Mouse (Mus musculus): Measurements from ENCODE around the gene Frmd4a.

The Frmd4a gene

DNA sequence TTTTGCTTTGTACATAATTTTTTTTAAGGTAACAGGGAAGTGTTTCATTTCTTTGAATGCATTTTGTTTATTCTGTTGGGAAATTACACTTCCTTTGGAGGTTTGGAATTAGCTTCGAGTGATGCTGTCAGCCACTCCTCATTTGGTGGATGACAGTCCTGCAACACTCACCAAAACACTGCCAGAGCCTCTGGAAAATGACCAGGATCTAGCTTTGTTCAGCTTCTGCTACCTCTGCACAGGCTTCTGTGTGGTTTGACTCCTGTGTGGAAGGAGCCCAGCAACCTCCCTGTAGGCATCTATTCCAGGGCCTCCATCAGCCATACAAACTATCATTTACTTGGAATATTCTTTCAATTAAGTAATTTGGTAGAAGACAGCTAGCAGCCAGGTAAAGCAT, 323.6 kb downstream of the Frmd4a start:
- DNase-seq: no peak

DNA sequence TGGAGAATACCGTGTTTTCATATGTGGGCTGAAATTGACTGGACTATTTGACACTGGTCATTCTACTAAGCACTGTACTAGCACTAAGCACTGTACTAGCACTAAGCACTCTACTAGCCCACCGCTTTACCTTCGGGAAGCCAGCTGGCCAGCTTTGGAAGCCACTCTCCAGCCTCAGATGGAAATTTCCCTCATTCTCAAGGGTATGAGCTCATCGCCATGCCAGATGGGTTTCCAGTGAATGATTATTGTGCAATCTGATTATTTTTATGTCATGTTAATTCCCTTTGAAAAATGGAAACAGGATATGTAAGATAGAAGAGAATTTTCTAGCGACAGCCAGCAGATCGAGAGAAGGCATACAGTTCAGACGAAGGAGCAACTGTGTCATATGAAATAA, 324.5 kb downstream of the Frmd4a start:
- no peak for DNase-seq

DNA sequence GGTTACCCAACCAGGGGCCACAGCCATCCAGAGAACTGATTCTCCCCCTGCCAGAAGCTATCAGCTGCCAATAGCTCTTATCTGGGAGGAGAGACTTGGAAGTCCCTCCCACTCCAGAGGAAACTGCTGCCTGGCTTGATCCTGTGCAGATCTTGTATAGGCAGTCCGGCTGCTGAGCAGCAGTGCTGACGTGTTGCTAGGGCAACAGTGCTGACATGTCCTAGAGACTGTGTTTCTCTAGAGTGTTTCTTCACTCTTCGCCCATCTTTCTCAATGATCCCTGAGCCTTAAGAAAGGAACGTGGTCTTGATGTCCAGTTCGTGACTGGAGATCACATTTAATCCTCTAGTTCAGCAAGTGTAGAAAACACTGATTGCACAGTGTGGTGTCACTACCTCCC, 326.9 kb downstream of the Frmd4a start:
- DNase-seq: no peak

DNA sequence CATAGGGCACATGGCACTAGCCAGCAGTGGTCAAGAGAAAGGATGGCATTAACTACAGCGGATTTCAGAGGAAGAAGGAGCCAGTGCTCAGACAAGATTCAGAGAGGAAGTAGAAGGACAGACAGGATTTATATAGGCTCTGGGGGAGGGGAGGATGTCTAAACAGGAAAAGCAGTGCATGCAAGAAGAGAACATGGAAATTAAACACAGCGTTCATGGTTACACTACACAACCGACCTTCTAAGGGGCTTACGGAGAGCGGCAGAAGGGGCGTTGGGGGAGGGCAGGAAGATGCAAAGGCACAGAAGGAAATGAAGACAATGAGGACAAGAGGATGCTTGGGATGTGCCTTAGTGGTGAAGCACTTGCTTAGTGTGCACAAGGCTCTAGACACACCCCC, 328.7 kb downstream of the Frmd4a start:
- DNase-seq: no peak

DNA sequence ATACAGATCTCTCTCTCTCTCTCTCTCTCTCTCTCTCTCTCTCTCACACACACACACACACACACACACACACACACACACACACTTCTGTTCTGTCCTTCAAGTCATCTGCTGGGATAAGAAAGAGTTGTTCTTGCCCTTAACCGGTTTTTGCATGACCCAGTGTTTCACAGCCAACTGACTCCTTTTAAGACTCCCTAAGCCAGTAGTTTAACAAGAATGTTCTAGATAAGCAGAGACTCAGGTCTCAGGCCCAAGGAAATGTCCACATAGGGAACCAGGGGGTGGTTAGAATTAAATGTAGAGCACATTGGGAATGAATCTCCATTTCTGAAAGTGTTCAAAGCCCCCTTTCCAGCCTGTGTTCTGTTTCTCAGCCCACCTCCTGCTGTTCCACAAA, 329.4 kb downstream of the Frmd4a start:
- DNase-seq: no peak

DNA sequence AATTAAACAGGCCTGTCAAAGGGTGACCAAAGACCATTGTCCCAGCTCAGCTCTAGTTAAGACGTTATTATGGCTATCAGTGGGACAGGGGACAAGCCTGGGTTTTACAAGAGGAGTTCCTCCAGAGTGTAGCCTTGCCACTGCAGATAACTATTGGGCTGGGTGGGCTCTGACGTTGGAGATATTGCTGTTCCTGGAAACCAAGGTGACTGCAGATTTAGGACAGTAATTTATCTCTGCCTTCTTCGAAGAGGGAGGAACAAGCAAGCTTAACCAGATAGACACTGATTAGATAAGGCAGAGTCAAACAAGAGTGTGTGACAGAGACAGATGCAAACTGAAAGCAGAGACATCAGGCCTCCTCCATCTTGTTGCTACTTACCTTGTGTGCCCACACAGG, 330.3 kb downstream of the Frmd4a start:
- no peak for DNase-seq

DNA sequence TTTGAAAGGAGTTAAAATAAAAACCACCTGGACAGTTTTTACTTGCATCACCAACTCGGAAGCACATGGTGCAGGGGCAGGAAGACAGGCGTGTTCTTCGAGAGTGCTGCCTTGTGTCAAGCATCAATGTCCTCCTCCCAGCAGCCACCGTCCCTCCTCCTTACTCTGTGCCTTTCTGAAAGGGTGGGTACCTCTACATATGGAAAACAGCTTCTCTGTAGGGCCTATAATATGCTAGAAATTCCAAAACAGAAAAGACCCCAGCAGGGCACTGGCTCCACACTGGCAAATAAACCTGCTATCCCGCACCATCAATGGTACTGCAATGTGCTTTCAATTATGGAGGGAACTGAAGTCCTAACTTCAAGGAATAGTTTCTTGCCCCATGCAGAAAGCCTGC, 331.0 kb downstream of the Frmd4a start:
- DNase-seq: no peak

DNA sequence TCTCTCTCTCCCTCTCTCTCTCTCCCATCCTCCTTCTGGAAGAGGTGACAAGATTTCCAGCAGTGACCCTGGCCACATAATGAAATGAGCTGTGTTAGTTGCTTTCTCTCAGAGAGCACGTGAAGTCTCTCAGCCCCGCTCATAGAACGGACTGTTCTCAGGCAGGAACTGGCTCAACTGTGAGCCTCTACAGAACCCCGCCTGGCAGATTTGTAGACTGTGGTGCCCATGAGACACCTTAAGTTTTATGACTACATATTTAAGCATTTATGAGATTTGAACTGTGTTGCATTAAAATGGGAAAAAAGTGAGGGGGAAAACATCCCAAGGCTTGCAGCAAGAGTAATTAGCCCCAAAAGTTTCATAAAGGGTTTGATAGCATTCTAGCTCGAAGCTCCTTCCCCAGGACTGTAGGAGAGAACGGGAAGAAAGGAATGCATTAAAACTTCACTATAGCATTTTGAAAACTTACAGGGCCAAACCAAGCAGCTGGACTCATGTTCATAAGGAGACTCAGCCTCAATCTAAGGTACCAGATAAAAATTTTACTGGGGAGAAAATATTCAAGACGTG, 339.4 kb downstream of the Frmd4a start:
- no peak for DNase-seq

DNA sequence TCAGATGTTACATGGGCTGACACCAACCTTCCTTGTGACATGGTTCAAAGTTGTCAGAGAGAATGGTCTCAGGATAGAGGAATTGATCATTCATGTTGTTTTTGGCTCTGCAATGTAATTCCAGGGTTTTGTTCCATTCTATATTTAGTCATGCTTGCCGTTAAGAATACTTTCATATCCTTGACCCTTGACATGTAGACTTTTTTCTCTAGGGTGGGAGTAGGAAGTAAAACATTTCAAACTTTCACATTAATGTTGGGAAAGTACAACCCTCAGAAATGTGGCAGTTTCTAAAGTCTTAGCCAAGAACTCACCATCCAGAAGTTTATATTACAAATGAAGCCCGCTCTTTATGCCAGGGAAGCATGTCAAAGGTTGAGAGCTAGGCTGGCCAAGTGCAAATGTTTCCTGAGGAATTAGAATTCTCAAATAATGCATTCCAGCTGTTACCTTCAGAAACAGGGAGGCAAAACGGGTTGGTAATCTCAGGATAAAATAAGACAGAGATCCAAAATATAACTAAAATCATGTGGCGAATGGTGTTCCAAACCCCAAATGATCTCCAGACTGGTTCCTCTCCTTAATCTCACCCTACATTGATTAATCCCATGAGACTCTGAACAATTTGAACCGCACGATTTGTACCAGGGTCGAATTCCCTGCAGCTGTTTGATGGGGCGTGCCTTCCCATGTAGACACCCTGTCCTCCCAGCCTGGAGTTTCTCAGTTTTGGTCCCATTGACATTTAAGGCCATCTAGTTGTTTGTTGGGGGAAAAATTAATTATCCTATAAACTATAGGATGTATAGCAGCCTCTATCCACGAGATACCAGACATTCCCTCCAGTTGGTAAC, 344.7 kb downstream of the Frmd4a start:
- no peak for DNase-seq

DNA sequence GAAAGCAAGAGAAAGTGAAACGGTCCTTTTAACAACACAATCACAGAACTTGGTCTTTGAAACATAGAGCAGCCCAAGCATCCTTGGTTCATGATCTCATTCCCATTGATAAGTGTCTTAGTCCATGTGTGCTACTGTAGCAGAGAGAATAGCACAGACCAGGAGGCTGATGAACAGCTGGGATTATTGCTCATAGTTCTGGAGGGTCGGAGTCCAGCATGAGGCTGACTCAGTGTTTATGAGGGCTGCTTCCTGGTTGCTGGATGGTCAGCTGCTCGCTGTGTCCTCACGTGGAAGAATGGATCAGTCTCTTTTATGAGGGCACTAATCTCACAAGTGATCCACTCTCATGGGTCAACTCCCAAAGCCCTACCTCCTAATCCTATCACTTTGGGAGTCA, 347.4 kb downstream of the Frmd4a start:
- no peak for DNase-seq

DNA sequence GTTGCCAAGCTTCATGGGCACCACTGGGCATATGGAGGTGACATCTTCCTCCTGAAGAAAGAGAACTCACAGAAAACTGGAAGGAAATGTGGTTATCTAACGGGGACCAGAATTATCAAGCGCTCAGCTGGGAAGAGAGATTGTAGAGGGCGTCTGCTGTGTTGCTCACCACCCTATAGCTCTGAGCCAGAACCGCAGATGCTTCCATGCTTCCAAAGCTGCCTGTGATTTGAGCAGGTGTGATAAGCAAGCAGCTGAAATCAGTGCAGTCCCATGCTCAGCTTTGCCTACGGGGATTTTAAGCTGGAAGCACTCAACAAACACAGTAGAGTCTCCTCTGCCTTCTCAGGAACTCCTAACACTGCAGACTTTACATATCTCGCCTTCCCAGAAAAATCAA, 351.0 kb downstream of the Frmd4a start:
- no peak for DNase-seq

DNA sequence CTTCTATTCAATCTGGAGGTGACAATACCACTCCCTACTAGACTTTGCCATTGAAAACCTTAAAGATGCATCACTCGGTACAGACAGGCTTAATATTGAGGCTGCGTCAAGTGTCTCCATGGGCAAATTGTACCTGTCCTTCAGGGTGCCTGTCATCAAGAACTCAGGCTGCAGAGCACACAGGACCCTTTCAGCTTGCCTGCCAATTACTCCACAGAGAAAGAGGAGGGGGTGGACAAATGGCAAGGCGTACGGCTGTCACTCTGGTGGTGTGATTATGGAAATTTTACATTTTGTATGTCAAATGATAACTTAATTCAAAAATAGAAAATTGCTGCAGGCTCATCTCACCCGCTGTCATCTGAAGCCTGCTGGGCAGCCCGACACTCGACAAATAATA, 353.0 kb downstream of the Frmd4a start:
- no peak for DNase-seq

DNA sequence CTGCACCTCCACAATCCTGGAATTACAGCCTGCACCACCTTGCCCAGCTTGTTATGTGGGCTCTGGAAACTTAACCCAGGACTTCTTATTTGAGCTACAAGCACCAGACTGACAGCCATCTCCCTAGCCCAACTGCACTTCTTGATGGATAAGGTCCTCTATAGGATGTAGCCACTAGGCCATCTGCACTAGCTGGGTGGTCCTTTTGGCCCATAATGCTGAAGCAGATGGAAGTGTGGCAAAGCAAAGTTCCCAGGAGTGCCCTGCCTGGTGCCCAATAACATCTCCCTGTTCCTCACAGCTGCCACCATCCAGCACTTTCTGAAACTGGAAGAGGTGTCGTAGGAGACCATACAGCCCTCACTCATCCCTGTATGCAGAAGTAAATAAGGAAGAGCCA, 353.8 kb downstream of the Frmd4a start:
- no peak for DNase-seq

DNA sequence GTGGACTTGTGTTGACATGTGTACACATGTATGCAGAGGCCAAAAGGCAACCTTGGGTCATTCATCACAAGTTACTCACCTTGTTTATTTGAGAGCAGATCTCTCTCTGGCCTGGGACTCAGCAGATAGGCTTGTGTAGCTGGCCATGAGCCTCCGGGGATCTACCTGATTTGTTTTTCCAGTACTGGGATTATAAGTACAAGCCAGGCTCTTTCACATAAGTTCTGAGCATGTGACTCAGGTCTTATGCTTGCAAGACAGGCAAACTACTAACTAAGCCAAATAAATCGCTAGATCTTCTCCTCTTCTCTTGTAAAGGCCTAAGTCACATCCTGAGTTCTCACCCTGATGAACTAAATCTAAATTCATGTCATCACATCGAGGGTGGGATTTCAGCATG, 361.3 kb downstream of the Frmd4a start:
- no peak for DNase-seq

DNA sequence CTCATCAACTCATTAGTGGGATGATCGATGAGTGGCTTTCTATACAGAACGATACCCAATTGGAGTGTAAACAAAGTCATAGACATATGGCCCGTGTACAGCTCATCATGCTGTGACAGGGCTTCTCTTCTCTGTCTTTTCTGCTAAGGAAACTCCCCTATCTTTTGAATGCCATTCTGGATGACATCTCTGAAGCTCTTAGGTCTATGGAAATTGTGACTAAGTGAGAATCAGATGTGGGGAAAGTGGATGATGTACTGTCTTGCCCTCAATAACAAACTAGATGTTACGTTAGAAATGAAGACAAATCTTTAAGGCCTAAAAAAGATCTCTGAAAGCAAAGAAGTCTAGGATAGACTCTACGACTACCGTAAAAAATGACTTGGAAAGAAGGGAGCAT, 362.9 kb downstream of the Frmd4a start:
- no peak for DNase-seq

DNA sequence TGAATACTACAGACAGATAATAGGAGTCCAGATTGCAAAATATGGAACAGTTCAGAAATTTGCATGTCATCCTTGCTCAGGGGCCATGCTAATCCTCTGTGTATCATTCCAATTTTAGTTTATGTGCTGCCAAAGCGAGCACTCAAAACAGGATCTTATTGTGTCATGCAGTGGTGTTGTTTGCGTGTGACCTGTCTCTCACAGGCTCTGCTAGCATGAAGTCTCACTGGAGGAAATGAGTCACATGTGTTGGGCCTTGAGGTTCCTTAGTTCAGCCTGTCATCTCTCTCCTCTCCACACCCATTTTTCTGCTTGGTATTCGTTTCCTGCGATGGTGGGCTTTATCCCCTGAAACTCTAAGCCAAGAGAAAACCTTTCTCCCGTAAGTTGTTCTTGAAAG, 363.4 kb downstream of the Frmd4a start:
- no peak for DNase-seq

DNA sequence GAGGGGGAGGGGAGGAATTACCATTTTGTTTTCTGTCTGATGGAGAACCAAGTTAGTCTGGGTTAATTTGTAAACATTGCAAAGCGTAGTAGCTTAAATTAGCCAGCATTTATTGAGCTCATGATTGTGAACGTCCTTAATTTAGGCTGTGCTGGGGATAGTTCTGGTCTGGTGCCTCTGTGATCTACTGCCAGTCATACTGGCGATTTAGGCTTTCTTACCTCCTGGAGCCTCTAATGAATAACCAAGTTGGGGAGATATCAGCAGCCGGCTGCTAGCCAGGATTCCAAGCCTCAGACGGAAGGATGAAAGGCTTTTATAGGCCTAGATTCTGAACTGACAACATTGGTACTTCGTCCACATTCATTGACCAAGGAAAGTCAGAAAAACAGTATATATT, 369.0 kb downstream of the Frmd4a start:
- no peak for DNase-seq

DNA sequence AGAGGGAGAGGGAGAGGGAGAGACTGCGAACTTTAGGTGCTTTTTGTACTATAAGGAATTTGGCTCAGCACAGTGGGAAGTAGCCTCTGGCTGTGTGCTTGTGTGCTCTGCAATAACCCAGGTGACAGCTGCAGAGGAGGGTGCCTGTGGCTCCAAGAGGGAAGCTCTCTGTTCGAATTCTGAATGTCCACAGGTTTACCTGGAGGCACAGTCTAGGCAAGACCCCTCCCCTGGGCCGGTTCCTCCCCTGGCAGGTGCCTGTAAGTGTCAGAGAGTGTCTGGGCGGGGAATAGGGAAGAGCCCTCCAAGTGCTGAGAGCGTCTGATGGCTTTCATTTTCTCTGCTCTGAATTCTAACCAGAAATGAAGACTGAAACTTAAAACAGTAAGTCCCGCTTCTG, 371.8 kb downstream of the Frmd4a start:
- DNase-seq: no peak

DNA sequence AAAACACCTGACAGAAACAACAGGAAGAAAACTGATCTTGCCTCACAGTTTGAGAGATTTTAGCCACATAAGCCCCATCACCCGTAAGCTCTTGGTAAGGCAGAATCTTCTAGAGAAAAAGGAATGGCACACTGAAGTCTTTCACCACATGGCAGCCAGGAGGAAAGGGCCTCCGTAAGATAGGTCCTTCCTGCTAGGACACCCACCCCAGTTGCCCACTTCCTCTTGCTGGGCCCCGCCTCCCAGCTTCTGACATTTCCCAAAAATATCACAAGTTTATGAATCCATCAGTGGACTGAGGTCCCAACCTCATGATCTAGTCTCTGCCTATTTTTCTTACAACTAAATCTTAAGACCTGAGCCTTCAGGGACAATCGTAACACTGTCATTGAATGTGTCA, 373.6 kb downstream of the Frmd4a start:
- DNase-seq: no peak

DNA sequence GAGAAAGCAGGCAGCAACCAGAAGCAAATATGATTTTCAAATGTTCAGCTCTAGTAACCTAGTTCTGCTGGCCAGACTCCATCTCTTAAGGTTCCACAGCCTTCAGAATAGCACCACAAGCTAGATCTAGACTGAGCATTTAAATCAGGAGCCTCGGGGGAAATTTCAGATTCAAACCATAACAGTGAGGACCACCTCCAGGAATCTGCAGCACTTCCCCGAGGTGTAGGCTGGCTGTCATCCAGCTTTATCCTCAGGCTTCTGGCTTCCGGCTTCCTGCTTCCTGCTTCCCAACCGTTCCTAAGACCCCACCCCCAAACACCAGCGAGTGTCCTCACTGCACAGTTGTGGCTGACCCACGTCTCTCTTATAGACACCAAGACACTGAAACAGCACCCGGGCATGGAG, 374.2 kb downstream of the Frmd4a start:
- DNase-seq: no peak

DNA sequence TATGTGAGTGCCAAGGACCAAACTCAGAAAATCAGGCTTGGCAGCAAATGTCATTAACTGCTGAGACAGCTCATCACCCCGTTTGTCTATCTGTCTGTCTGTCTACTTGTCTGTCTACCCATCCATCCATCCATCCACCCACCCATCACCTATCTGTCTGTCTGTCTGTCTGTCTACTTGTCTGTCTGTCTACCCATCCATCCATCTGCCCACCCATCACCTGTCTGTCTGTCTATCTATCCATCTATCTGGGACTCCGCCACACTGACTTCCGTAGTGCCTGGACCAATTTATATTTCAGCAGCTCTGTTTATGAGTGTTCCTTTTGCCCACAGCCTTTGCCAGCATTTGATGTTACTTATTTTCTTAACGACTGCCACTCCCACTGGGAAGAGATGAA, 375.5 kb downstream of the Frmd4a start:
- no peak for DNase-seq

DNA sequence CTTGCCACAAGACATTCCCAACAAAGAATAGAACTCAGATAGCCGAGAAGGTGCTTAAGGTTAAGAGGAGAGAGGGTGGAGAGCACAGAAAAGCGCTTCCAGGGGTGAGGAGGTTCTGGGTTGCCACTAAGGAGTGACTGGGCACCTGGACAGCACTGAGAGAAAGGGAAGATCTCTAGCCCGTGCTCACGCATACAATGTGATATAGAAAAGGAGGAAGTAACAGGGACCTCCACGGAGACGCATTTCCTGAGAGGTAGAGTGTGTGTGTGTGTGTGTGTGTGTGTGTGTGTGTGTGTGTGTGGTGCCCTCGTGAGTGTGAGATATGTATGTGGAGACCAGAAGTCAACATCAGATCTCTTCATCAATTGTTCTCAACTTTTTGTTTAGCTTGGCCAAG, 377.1 kb downstream of the Frmd4a start:
- DNase-seq: no peak

DNA sequence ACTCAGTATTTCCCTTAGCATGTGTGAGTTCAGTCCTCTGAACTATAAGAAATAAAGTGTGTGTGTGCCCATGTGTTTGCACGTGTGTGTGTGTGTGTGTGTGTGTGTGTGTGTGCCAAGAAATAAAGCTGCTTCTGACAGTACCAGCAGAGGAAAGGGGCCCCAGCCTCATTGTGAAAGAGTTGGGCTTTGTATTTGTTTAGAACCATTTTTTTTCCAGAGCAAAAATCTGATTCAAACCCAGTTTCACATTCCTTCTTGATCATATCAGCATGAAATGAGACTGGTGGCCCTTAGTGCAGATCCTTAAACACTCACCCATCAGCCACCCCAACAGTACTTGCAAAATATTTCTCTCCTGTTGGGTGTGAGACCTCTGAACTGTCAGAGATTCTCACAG, 382.2 kb downstream of the Frmd4a start:
- no peak for DNase-seq

DNA sequence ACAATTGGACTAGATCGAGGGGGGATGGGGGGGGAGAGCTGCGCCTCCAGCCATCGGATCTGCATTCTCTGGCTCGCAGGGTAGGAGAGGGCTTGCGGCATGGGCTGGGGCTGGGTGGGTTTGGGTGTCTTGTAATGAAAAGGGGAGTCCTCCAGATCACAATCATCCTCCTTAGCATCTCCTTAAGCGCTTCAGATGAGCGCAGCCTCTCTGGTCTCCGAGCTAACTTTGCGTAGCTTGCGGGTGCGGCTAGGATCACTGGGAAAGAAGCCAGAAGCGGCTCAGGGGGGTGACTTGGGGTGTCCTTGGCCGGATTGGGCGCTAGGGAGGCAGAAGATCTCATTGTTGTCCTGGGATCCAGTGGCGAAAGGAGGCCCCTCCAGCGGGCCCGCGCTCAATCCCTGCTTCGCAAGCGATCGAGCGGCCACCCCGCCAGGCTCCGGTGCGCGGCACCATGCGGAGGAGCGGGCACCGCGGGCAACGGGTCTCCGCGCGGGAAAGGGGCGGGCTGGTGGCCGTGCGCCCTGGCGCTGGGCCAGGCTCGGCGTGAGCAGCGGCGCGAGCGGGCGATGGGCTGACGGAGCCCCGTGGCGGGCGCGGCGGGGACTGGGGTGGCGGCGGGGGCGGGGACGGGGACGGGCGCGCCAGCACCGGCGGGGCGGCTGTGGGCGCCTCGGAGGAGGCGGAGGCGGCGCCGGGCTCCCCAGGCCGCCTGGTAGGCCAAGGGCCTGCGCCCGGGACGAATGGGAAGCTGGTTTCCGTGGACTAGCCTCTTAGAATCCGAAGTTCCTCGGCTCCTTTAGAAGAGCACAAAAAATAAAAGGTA, 383.5 kb downstream of the Frmd4a start:
- peak; percentile 65 to 74 for DNase-seq

Data from cerebellum, postnatal 25 days (tissue).